ENCODE assay signal across 9 mouse cellular contexts in the genomic region with DNA sequence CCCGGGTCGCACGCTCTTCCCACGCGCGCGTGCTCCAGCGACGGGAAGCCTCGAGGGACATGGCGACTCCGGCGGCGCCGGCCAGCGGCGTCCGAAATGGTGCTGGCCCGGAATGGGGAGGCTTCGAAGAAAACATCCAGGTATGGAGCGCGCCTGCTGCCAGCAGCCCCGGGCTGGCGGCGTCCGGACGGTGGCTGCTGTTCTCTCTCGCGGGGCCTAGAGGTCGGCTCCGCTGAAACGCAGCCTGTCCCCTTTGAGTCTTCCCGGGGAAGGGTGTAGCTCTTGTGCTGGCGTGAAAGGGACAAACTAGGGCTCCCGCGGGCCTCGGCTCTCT. TPM values are rescaled to one million over a fixed set of nuclear protein-coding genes. Genes with fewer than 3 reads are reported as not detected.
A peak's percentile ranks its signal among the peaks of the same experiment; 100 is the strongest.
DNase-seq lines count a peak whose midpoint lies in the region; ATAC-seq and TF ChIP-seq lines count a peak whose summit lies in the region.
"Had no signal": no experiment of that assay in that cellular context is flagged by ENCODE, and none has a peak within 500 bp of the region (broad histone marks: within the 10 kb centered on the region; RNA-seq: fewer than 3 reads in every experiment).

No protein-coding gene starts in this region.

- H3K4me1 ChIP-seq in heart, embryonic 11.5 days (ENCODE audit: control insufficient read depth, insufficient read depth, low read length), result peaks cover 14% of the 10 kb centered on the region
- peaks cover 84% of the 10 kb centered on the region for H3K4me1 ChIP-seq in E14TG2a.4 (replicated peaks; ENCODE audit: low read depth, low read length)
- H3K4me1 ChIP-seq in forebrain, embryonic 15.5 days, result peaks cover 25% of the 10 kb centered on the region
- peaks cover 16% of the 10 kb centered on the region for H3K4me1 ChIP-seq in liver, postnatal 0 days (ENCODE audit: insufficient read depth)

- peak overlapping the region; percentile 73 for H3K4me2 ChIP-seq in heart, embryonic 11.5 days
- peak overlapping the region; percentile 85 for H3K4me2 ChIP-seq in forebrain, embryonic 15.5 days (replicated peaks)
- peak overlapping the region; percentile 96 for H3K4me2 ChIP-seq in liver, postnatal 0 days (ENCODE audit: low read depth, low read length)

- no peak for DNase-seq in heart, postnatal 14 days
- no peak for DNase-seq in liver, postnatal 0 days
- DNase-seq in ovary, postnatal 36 days (ENCODE audit: low spot score), result no peak
- DNase-seq in adrenal gland, postnatal 25 days, result no peak
- DNase-seq in spleen, postnatal 14 days (ENCODE audit: low spot score in 2 of 2), result no peak

- TF ChIP-seq CTCF in E14TG2a.4 (conservative IDR thresholded peaks at IDR 0.05; ENCODE audit: low read length), result no peak
- TF ChIP-seq CTCF in liver, postnatal 0 days (IDR thresholded peaks at IDR 0.05; ENCODE audit: low read depth), result no peak

- peak overlapping the region; percentile 12; the same call in 1 of the 2 replicates for H3K27ac ChIP-seq in heart, embryonic 11.5 days (ENCODE audit: low read depth, low read length)
- peak overlapping the region; percentile 81 for H3K27ac ChIP-seq in forebrain, embryonic 15.5 days (replicated peaks)
- peak overlapping the region; percentile 86 for H3K27ac ChIP-seq in liver, postnatal 0 days (ENCODE audit: low read depth)

- intact Hi-C loops in heart, postnatal 14 days (cut with DNase I), result loop anchor here (5.0 kb wide), 1 partner anchor 134 kb away; a partner anchor contains a TSS

- peak overlapping the region; percentile 76 for H3K4me3 ChIP-seq in heart, embryonic 11.5 days (ENCODE audit: low read depth, low read length)
- H3K4me3 ChIP-seq in E14TG2a.4 (replicated peaks; ENCODE audit: low read length), result peak overlapping the region; percentile 99
- H3K4me3 ChIP-seq in forebrain, embryonic 15.5 days, result peak overlapping the region; percentile 70
- H3K4me3 ChIP-seq in liver, postnatal 0 days (ENCODE audit: low read depth, low read length), result peak overlapping the region; percentile 97

- TF ChIP-seq EP300 in liver, postnatal 0 days (IDR thresholded peaks at IDR 0.05; ENCODE audit: low read depth), result no peak

- peak; percentile 15; the same call in 1 of the 2 replicates for ATAC-seq in heart, embryonic 11.5 days (replicated peaks; ENCODE audit: insufficient number of reproducible peaks, low FRiP score, low TSS enrichment)
- peak; percentile 45 for ATAC-seq in forebrain, embryonic 15.5 days (replicated peaks)
- ATAC-seq in liver, postnatal 0 days, result peak; percentile 61

- H3K9ac ChIP-seq in heart, embryonic 11.5 days (ENCODE audit: low read depth, low read length), result peak overlapping the region; percentile 84
- H3K9ac ChIP-seq in forebrain, embryonic 15.5 days (replicated peaks), result peak overlapping the region; percentile 86
- H3K9ac ChIP-seq in liver, postnatal 0 days (replicated peaks), result peak overlapping the region; percentile 99

- peaks cover 33% of the 10 kb centered on the region for H3K36me3 ChIP-seq in heart, embryonic 11.5 days (ENCODE audit: control insufficient read depth, insufficient read depth, low read length)
- H3K36me3 ChIP-seq in E14TG2a.4 (ENCODE audit: insufficient read depth, low read length), result peaks cover 79% of the 10 kb centered on the region
- peaks cover 61% of the 10 kb centered on the region for H3K36me3 ChIP-seq in forebrain, embryonic 15.5 days
- H3K36me3 ChIP-seq in liver, postnatal 0 days (replicated peaks; ENCODE audit: insufficient read depth, low read length), result peaks cover 59% of the 10 kb centered on the region

- no peaks in the 10 kb centered on the region for H3K27me3 ChIP-seq in heart, embryonic 11.5 days (ENCODE audit: control insufficient read depth, insufficient read depth, low read length)
- H3K27me3 ChIP-seq in E14TG2a.4 (ENCODE audit: insufficient read depth, low read length), result no peaks in the 10 kb centered on the region
- H3K27me3 ChIP-seq in forebrain, embryonic 15.5 days, result no peaks in the 10 kb centered on the region
- no peaks in the 10 kb centered on the region for H3K27me3 ChIP-seq in liver, postnatal 0 days (ENCODE audit: insufficient read depth, low read length)

- H3K9me3 ChIP-seq in heart, embryonic 11.5 days (replicated peaks; ENCODE audit: control insufficient read depth, low read length), result no peaks in the 10 kb centered on the region
- H3K9me3 ChIP-seq in E14TG2a.4 (ENCODE audit: low read length), result no peaks in the 10 kb centered on the region
- no peaks in the 10 kb centered on the region for H3K9me3 ChIP-seq in forebrain, embryonic 15.5 days
- H3K9me3 ChIP-seq in liver, postnatal 0 days (ENCODE audit: low read length), result no peaks in the 10 kb centered on the region

- whole genome bisulfite sequencing in heart, embryonic 11.5 days (ENCODE audit: insufficient replicate concordance), result under 1% methylated on average over 37 of the region's 37 CpGs
- under 1% methylated on average over 37 of the region's 37 CpGs for WGBS in forebrain, embryonic 15.5 days
- 1% methylated on average over 37 of the region's 37 CpGs for WGBS in liver, postnatal 0 days (ENCODE audit: insufficient replicate concordance)

RNA-seq across cellular contexts. Expression of a gene that starts 0.3 kb away (rescaled TPM):
- 77.8 and 83.0 TPM in 2 replicates for polyA plus RNA-seq in heart, embryonic 11.5 days (2014; fragmentation: Nextera tagmentation; extraction: Ambion mirVana)
- total RNA-seq in heart, postnatal 14 days (2021), result 10 to 100 TPM; 72.4 to 77.7 TPM
- polyA plus RNA-seq in forebrain, embryonic 15.5 days (2015; fragmentation: Nextera tagmentation; extraction: Ambion mirVana), result 91.5 and 93.8 TPM in 2 replicates
- 62.6 and 68.7 TPM in 2 replicates for polyA plus RNA-seq in liver, postnatal 0 days (2015; fragmentation: Nextera tagmentation; extraction: Ambion mirVana)
- total RNA-seq in adrenal gland, postnatal 25 days (2021), result 169 and 208 TPM in 2 replicates

RNA-seq across cellular contexts. Expression of a gene that starts 0.3 kb away (rescaled TPM):
- polyA plus RNA-seq in heart, embryonic 11.5 days (2014; fragmentation: Nextera tagmentation; extraction: Ambion mirVana), result 56.0 and 56.1 TPM in 2 replicates
- 10 to 100 TPM; 19.1 to 27.3 TPM for total RNA-seq in heart, postnatal 14 days (2021)
- 89.5 and 97.2 TPM in 2 replicates for polyA plus RNA-seq in forebrain, embryonic 15.5 days (2015; fragmentation: Nextera tagmentation; extraction: Ambion mirVana)
- 23.9 and 24.8 TPM in 2 replicates for polyA plus RNA-seq in liver, postnatal 0 days (2015; fragmentation: Nextera tagmentation; extraction: Ambion mirVana)
- 96.4 and 123 TPM in 2 replicates for total RNA-seq in adrenal gland, postnatal 25 days (2021)

RNA-seq across cellular contexts. Expression of a gene that starts 5.2 kb away (rescaled TPM):
- 0.70 and 0.79 TPM in 2 replicates for polyA plus RNA-seq in heart, embryonic 11.5 days (2014; fragmentation: Nextera tagmentation; extraction: Ambion mirVana)
- total RNA-seq in heart, postnatal 14 days (2021), result under 1 TPM; 0.50 to 0.85 TPM
- 10.0 and 12.0 TPM in 2 replicates for polyA plus RNA-seq in forebrain, embryonic 15.5 days (2015; fragmentation: Nextera tagmentation; extraction: Ambion mirVana)
- polyA plus RNA-seq in liver, postnatal 0 days (2015; fragmentation: Nextera tagmentation; extraction: Ambion mirVana), result 0.12 TPM in 1 of 2 replicates, not detected in the other
- total RNA-seq in adrenal gland, postnatal 25 days (2021), result 5.3 and 6.6 TPM in 2 replicates
- total RNA-seq: gastrocnemius, adult 8-10 months had no signal

RNA-seq across cellular contexts. Expression of a gene that starts 34.7 kb away (rescaled TPM):
- 36.8 and 37.0 TPM in 2 replicates for polyA plus RNA-seq in heart, embryonic 11.5 days (2014; fragmentation: Nextera tagmentation; extraction: Ambion mirVana)
- 10 to 100 TPM; 40.6 to 42.9 TPM for total RNA-seq in heart, postnatal 14 days (2021)
- 31.5 and 37.1 TPM in 2 replicates for polyA plus RNA-seq in forebrain, embryonic 15.5 days (2015; fragmentation: Nextera tagmentation; extraction: Ambion mirVana)
- polyA plus RNA-seq in liver, postnatal 0 days (2015; fragmentation: Nextera tagmentation; extraction: Ambion mirVana), result 5.6 and 6.2 TPM in 2 replicates
- 66.6 and 69.7 TPM in 2 replicates for total RNA-seq in adrenal gland, postnatal 25 days (2021)

RNA-seq across cellular contexts. Expression of a gene that starts 45.6 kb away (rescaled TPM):
- polyA plus RNA-seq in heart, embryonic 11.5 days (2014; fragmentation: Nextera tagmentation; extraction: Ambion mirVana), result 32.3 and 32.6 TPM in 2 replicates
- 10 to 100 TPM; 18.7 to 20.6 TPM for total RNA-seq in heart, postnatal 14 days (2021)
- 42.4 and 42.7 TPM in 2 replicates for polyA plus RNA-seq in forebrain, embryonic 15.5 days (2015; fragmentation: Nextera tagmentation; extraction: Ambion mirVana)
- polyA plus RNA-seq in liver, postnatal 0 days (2015; fragmentation: Nextera tagmentation; extraction: Ambion mirVana), result 7.4 and 8.7 TPM in 2 replicates
- 83.4 and 92.1 TPM in 2 replicates for total RNA-seq in adrenal gland, postnatal 25 days (2021)

Comparison
In these comparisons a context has a peak if more than half of its experiments do, and no peak if none do; other contexts are left out.
1. H3K27ac ChIP-seq: peak in every context shown above with its lines; median percentile 86 in liver, postnatal 0 days; 81 in forebrain, embryonic 15.5 days; 12 in heart, embryonic 11.5 days.